Mouse (Mus musculus): ENCODE measurements around the gene Pbx1. TPM values are rescaled to one million over a fixed set of nuclear protein-coding genes. Genes with fewer than 3 reads are reported as not detected.

The Pbx1 gene
- polyA plus RNA-seq, 1 experiment = 332 TPM

DNA sequence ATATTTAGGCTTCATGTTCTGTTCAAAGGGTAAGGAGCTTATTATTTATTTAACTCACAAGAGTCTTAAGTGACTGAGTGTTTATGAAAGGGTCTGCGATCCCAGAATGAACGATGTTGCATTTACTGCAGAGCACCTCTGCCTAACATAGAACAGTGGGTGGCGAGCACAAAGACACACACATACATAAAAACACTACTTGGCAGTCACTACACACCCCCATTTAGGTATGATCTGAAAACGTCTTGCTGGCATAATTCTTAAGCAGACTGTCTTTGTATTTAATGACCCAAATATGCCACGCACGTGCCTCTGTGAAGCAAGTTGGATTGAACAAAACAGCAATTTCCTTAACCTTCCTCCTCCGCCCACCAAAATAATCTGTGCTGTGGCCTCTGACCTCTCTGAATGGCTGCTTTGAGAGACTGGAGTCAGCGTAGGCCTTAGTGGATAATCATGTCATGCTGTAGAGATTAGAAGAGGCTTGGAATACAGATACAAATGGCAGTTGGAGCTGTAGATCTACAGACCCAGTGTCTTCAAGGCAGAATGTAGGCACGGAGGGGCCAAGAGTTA lies 147.4 kb downstream of the Pbx1 start:
- peaks cover 33% of the 10 kb centered on the region for H3K4me1 ChIP-seq (ENCODE audit: control insufficient read depth, insufficient read depth, low read length)
- 31% methylated on average over 9 of the region's 9 CpGs for WGBS

DNA sequence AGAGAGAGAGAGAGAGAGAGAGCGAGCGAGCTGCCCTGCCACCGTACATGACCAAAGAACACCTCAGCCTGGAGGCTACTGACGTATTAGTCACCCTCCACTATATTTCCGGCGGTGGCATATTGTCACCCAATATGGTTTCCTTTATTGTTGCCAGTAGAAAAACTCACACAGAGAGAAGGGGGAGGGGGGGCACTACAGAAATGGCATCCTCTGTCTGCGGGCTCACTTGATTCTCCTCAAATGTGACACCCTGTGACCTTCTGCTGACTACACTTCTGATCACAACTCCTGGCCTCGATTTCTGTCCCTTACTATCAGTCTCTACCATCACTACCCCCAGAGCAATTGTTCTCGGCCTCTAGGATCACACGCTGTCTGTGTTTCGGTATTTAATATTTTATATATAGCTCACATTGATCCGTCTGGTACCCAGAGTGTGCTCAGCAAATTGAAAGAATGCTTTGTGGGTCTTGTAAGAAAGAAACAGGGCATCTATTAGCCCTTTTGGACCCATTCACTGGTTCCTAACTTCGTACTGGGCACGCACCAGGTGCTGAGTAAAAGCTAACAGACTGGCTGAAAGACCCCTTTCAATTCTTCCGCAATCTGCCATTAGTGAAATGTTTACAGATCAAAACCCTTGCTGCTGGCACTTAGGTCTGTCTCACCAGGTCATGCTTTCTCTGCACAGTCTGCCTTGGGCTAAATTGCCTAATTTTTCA lies 148.1 kb downstream of the Pbx1 start:
- no peak overlapping the region for H3K27ac ChIP-seq (ENCODE audit: insufficient read depth, low read depth, low read length)
- peaks cover 31% of the 10 kb centered on the region for H3K4me1 ChIP-seq (ENCODE audit: control insufficient read depth, insufficient read depth, low read length)
- no peak overlapping the region for H3K4me3 ChIP-seq (ENCODE audit: insufficient read depth, low read depth, low read length)
- TF ChIP-seq POLR2A (IDR thresholded peaks at IDR 0.05; ENCODE audit: insufficient read depth, low read depth, low read length) (no peak), CTCF (IDR thresholded peaks at IDR 0.05; ENCODE audit: insufficient read depth, low read depth, low read length) (no peak)
- whole genome bisulfite sequencing = 44% methylated on average over 15 of the region's 15 CpGs

More for the DNA sequence above, 147.4 kb downstream of the Pbx1 start:
- TF ChIP-seq POLR2A (IDR thresholded peaks at IDR 0.05; ENCODE audit: insufficient read depth, low read depth, low read length) (no peak), CTCF (IDR thresholded peaks at IDR 0.05; ENCODE audit: insufficient read depth, low read depth, low read length) (no peak)
- no peak overlapping the region for H3K27ac ChIP-seq (ENCODE audit: insufficient read depth, low read depth, low read length)
- H3K4me3 ChIP-seq (ENCODE audit: insufficient read depth, low read depth, low read length) = no peak overlapping the region

DNA sequence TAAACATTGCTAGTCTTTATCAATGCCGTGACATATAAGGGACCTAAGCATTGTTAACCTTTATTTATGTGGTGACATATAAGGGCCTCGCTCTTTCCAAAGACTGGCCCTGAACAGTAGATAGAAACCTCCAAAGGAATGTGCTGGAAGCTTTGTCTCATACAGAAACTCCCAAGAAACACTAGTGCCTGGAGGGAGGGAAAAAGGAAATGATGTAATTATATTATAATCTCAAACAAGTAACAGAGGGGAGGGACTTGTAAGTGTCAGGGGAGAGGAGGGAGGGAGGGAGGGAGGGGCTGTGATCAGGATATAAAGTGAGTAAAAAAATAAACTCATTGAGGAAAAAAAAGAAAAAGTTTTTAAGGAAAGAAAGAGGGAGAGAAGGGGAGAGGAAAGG lies 148.6 kb downstream of the Pbx1 start:
- TF ChIP-seq CTCF (IDR thresholded peaks at IDR 0.05; ENCODE audit: insufficient read depth, low read depth, low read length) (no peak), POLR2A (IDR thresholded peaks at IDR 0.05; ENCODE audit: insufficient read depth, low read depth, low read length) (no peak)
- peaks cover 25% of the 10 kb centered on the region for H3K4me1 ChIP-seq (ENCODE audit: control insufficient read depth, insufficient read depth, low read length)
- no peak overlapping the region for H3K4me3 ChIP-seq (ENCODE audit: insufficient read depth, low read depth, low read length)
- 69% methylated on average over 2 of the region's 2 CpGs for WGBS
- H3K27ac ChIP-seq (ENCODE audit: insufficient read depth, low read depth, low read length) = no peak overlapping the region

DNA sequence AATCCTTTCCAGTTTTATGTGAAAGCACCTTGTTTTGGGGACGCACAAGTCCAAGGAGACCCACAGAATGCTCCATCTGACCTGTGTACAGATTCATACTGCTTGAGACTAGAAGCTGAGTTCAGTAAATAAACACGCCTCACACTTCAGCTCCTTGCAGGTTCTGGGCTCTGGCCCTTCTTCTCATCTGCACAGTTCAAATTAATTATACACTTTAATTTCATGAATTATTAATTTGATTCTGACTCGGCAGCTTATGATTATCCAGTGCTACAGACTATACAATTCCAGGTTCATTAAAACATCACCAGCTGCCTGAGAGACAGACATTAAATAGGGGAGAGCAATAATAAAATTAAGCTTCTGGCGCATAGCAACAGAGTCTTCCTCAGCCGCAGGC lies 156.4 kb downstream of the Pbx1 start:
- WGBS = 23% methylated on average over 5 of the region's 5 CpGs
- Histone ChIP-seq H3K27ac (ENCODE audit: insufficient read depth, low read depth, low read length) (no peak overlapping the region), H3K4me1 (ENCODE audit: control insufficient read depth, insufficient read depth, low read length) (peaks cover 10% of the 10 kb centered on the region), H3K4me3 (ENCODE audit: insufficient read depth, low read depth, low read length) (no peak overlapping the region)
- TF ChIP-seq POLR2A (IDR thresholded peaks at IDR 0.05; ENCODE audit: insufficient read depth, low read depth, low read length) = no peak
- TF ChIP-seq CTCF (IDR thresholded peaks at IDR 0.05; ENCODE audit: insufficient read depth, low read depth, low read length) = no peak

DNA sequence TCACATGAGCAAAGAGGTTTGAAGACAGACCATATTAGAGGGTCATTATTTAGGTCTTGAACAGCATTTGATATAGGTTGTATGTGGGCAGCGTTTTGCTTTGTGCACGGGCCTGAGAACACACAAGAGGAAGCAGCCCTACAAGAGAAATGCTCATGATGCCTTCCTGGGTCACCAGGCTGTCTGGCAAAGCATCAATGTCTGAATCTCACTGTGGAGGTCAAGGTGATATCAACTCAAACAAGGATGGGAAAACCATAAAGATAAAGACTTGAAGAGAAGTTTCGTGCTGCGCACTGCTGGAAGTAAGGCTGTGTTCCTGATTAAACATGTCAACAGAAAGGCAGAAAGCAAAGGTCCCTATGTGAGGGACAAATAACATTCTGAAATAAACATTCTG lies 157.8 kb downstream of the Pbx1 start:
- Histone ChIP-seq H3K27ac (ENCODE audit: insufficient read depth, low read depth, low read length) (no peak overlapping the region), H3K4me1 (ENCODE audit: control insufficient read depth, insufficient read depth, low read length) (peaks cover 10% of the 10 kb centered on the region), H3K4me3 (ENCODE audit: insufficient read depth, low read depth, low read length) (no peak overlapping the region)
- 87% methylated on average over 4 of the region's 4 CpGs for WGBS
- TF ChIP-seq POLR2A (IDR thresholded peaks at IDR 0.05; ENCODE audit: insufficient read depth, low read depth, low read length) (no peak), CTCF (IDR thresholded peaks at IDR 0.05; ENCODE audit: insufficient read depth, low read depth, low read length) (no peak)

DNA sequence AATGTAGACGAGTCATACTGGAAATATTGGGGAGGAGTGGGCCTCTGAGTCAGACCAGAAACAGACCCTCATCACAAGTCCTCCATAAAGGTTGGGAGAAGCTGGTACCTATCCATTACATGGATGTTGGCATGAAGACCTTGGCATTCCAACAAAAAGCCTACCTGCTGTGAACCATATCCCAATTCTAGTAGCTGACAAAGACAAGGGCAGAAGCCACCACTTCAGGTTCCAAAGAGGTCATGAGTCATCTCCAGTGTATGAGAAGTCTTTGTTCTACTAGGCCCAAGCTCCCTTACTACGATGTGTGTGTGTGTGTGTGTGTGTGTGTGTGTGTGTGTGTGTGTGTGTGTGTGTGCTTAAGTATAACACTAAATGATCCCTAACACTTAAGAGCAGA lies 160.0 kb downstream of the Pbx1 start:
- Histone ChIP-seq H3K4me1 (ENCODE audit: control insufficient read depth, insufficient read depth, low read length) (peaks cover 17% of the 10 kb centered on the region), H3K4me3 (ENCODE audit: insufficient read depth, low read depth, low read length) (no peak overlapping the region), H3K27ac (ENCODE audit: insufficient read depth, low read depth, low read length) (no peak overlapping the region)
- TF ChIP-seq CTCF (IDR thresholded peaks at IDR 0.05; ENCODE audit: insufficient read depth, low read depth, low read length) (no peak), POLR2A (IDR thresholded peaks at IDR 0.05; ENCODE audit: insufficient read depth, low read depth, low read length) (no peak)
- WGBS = 36% methylated on average over 2 of the region's 2 CpGs

DNA sequence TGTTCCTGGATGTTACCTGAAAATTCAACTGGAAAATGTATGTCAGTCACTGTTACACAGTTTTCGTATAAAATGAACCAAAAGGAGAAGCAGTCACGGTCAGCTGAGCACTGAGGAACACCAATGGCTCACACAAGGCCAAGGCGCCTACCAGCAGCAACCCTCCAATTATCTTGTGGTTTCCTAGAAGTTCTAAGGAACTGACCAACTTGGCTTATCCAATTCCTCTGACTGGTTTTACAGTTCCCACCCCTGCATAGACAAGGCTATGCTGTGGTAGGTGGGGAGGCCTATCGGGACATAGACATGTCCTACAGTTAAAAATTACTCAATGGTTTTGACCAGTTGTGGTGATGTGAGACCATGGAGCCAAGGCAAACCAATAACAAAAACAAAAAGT lies 160.9 kb downstream of the Pbx1 start:
- 85% methylated on average over 4 of the region's 4 CpGs for WGBS
- TF ChIP-seq POLR2A (IDR thresholded peaks at IDR 0.05; ENCODE audit: insufficient read depth, low read depth, low read length) = no peak

DNA sequence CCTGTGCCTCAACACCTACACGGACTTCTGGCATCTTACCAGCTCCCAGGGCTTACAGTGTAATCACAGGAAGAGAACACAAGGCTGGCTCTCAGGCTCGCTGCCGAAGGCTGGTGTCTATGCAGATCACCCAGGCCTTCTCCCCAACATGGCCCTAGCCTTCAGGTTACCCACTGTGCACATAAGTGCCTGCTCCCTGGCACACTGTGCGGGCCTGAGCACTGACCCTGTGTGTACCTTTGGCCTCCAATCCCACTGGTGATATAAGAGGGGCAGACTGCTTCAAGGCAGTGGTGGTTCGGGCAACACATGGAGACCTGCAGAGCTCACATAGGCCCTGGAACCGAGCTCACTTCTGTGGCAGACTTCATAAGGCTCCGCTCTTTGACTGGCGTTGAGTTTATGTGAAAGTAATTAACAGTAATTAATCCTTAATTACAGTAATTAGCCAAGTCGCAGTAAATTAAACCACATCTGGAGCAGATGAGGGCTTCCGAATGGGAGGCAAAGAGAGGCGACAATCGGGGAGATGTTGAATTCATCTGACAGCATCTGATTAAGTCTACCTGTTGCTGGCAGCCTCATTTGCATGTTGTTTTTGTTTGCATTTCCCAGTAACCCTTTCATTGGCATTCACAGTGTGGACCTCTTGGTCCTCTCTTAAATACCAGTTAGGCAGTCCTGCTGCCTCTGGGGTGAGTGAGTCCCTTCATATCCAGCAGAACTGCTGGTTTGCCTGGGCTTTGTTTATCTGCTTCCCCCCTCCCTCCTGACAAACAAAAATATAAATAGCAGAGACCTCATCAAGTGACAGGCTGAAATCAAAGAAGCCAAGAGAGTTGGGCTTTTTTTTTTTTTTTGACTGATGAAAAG lies 163.1 kb downstream of the Pbx1 start:
- H3K27ac ChIP-seq (ENCODE audit: insufficient read depth, low read depth, low read length) = peak overlapping the region; percentile 23
- no peak for TF ChIP-seq CTCF (IDR thresholded peaks at IDR 0.05; ENCODE audit: insufficient read depth, low read depth, low read length)
- no peak for TF ChIP-seq POLR2A (IDR thresholded peaks at IDR 0.05; ENCODE audit: insufficient read depth, low read depth, low read length)

More for the DNA sequence above, 160.9 kb downstream of the Pbx1 start:
- peaks cover 17% of the 10 kb centered on the region for H3K4me1 ChIP-seq (ENCODE audit: control insufficient read depth, insufficient read depth, low read length)
- H3K27ac ChIP-seq (ENCODE audit: insufficient read depth, low read depth, low read length) = no peak overlapping the region
- H3K4me3 ChIP-seq (ENCODE audit: insufficient read depth, low read depth, low read length) = no peak overlapping the region

DNA sequence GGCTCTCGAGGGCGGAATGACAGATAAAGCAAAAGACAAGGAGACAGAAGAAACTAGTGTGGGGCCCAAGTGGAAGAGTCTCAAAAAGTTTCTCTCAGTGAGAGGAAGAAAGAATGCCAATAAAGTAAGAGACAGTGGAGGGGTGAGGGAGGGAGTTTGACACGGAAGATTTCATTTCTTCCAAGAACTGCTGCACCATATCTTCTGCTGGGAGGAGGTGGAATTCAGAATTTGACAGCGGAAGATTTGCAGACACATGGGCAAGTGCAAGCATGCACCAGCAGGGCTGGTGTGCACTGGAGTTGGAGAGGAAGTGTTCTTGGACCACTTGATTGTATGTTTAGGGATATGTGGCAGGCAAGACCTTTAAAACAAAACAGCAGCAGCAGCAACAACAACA lies 163.8 kb downstream of the Pbx1 start:
- Histone ChIP-seq H3K4me1 (ENCODE audit: control insufficient read depth, insufficient read depth, low read length) (peaks cover 26% of the 10 kb centered on the region), H3K27ac (ENCODE audit: insufficient read depth, low read depth, low read length) (peak overlapping the region; percentile 23; the same call in 1 of the 2 replicates), H3K4me3 (ENCODE audit: insufficient read depth, low read depth, low read length) (no peak overlapping the region)
- 75% methylated on average over 4 of the region's 4 CpGs for WGBS
- no peak for TF ChIP-seq CTCF (IDR thresholded peaks at IDR 0.05; ENCODE audit: insufficient read depth, low read depth, low read length)
- no peak for TF ChIP-seq POLR2A (IDR thresholded peaks at IDR 0.05; ENCODE audit: insufficient read depth, low read depth, low read length)

More for the DNA sequence above, 163.1 kb downstream of the Pbx1 start:
- H3K4me1 ChIP-seq (ENCODE audit: control insufficient read depth, insufficient read depth, low read length) = peaks cover 26% of the 10 kb centered on the region
- no peak overlapping the region for H3K4me3 ChIP-seq (ENCODE audit: insufficient read depth, low read depth, low read length)
- WGBS = 25% methylated on average over 12 of the region's 12 CpGs
